Mouse (Mus musculus) embryonic facial prominence, embryonic 12.5 days (tissue): ENCODE measurements around the gene Gm42688. TPM values are rescaled to one million over a fixed set of nuclear protein-coding genes. Genes with fewer than 3 reads are reported as not detected.

ENCODE experiments used
- ATAC-seq: fragments of 200-750 bp; cut with Nextera tagmentation; 2 replicates; pipeline ENCODE4 v1.8.0; 2017; ENCODE audit not compliant: insufficient number of reproducible peaks, insufficient read depth, low FRiP score, low TSS enrichment
- H3K27ac ChIP-seq: fragments of 300-500 bp; sonication (generic); 2 replicates; pipeline ENCODE4 v1.5.1; 2016; ENCODE audit warnings: mild to moderate bottlenecking
- H3K27me3 ChIP-seq: fragments of 300-500 bp; sonication (generic); 2 replicates; pipeline ENCODE4 v1.6.1; 2016; ENCODE audit warnings: mild to moderate bottlenecking, moderate library complexity
- H3K36me3 ChIP-seq: fragments of 300-500 bp; sonication (generic); 2 replicates; pipeline ENCODE4 v1.6.1; 2016; ENCODE audit warnings: mild to moderate bottlenecking
- H3K4me1 ChIP-seq: fragments of 300-500 bp; sonication (generic); 2 replicates; pipeline ENCODE4 v1.6.1; 2016
- H3K4me2 ChIP-seq: fragments of 300-500 bp; sonication (generic); replicated peaks from 2 replicates; pipeline ENCODE4 v1.6.1; 2016; ENCODE audit warnings: mild to moderate bottlenecking, moderate library complexity
- H3K4me3 ChIP-seq: fragments of 300-500 bp; sonication (generic); 2 replicates; pipeline ENCODE4 v1.5.1; 2016; ENCODE audit warnings: mild to moderate bottlenecking
- H3K9ac ChIP-seq: fragments of 300-500 bp; sonication (generic); 2 replicates; pipeline ENCODE4 v1.6.1; 2016; ENCODE audit warnings: mild to moderate bottlenecking, moderate library complexity
- H3K9me3 ChIP-seq: fragments of 300-500 bp; sonication (generic); 2 replicates; pipeline ENCODE4 v1.6.1; 2016; ENCODE audit warnings: mild to moderate bottlenecking, moderate library complexity
- WGBS: fragments of 180-500 bp; shearing (Covaris S2); methylation state at CpG from one replicate; pipeline ENCODE4 v1.1.7; 2016; 5-methylcytosine and 5-hydroxymethylcytosine counted together
- polyA plus RNA-seq: library from polyadenylated mRNA; unstranded; fragments of >200 nt; fragmentation: Nextera tagmentation; extraction: Ambion mirVana; gene quantifications from 2 replicates; pipeline ENCODE4 v1.2.1, GENCODE M21; 2016

The Gm42688 gene
- polyA plus RNA-seq, 1 experiment from 2014 or later, result 3.5 TPM

DNA sequence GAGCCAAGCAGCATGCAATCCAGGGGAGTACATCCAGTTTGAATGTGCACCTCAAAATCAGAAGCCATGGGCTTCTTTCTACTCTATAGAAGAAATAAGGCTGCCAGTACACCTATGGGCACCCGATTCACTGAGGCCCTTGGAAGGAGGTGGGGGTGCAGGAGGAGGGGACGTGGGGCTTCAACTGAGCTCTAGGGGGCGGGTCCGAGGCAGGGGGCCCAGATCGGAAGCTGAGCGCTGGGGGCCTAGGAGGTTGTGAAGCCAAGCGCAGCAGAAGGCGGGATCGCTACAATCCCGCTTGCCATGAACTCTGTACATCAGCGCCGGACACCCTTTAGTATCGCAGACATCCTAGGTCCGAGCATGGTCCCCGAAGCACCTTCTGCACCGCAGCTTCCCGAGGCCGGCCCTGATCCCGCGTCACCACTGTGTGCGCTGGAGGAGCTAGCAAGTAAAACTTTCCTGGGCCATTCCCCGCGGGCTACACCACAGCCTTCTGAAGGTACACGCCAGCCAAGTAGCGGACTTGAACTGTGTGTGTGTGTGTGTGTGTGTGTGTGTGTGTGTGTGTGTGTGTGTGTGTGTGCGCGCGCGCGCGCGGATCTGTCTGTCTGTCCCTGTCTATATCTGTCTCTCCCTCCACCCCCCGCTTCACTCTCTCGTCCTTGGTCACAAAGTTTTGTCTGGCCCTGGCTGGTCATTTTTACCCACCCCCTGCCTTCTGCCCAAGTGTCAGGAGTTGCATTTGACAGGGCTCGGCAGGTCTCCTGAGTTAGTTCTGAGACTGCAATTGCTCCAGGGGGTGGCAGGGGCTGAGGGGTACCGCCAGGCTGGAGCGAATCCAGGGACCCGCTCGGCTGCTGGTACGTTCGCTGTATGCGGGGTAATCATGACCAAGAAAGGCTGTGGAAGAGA is 15.0 kb upstream of the Gm42688 start, which contains the start of gene Lbx2:
Lbx2 (plus strand) TSS at position 247 of the 915 bp plus-strand sequence.
- Histone ChIP-seq H3K27ac (no peak within 1 kb of the TSS), H3K4me3 (peak within 1 kb of the TSS; percentile 25), H3K9me3 (no peaks in the 10 kb centered on the region), H3K9ac (no peak within 1 kb of the TSS), H3K27me3 (peaks cover 90% of the 10 kb centered on the region), H3K4me1 (peaks cover 33% of the 10 kb centered on the region), H3K4me2 (peak within 1 kb of the TSS; percentile 40), H3K36me3 (peaks cover 7% of the 10 kb centered on the region)
- ATAC-seq, result no peak
- 5% methylated on average over 42 of the region's 42 CpGs for WGBS

- peak overlapping the region; percentile 25 for H3K4me3 ChIP-seq
- no peak overlapping the region for H3K9ac ChIP-seq
- H3K27me3 ChIP-seq, result peaks cover 86% of the 10 kb centered on the region
- H3K4me1 ChIP-seq, result peaks cover 33% of the 10 kb centered on the region
- H3K27ac ChIP-seq, result no peak overlapping the region
- ATAC-seq, result no peak
- WGBS, result 1% methylated on average over 47 of the region's 47 CpGs
- H3K36me3 ChIP-seq, result no peaks in the 10 kb centered on the region
- peak overlapping the region; percentile 40 for H3K4me2 ChIP-seq
- H3K9me3 ChIP-seq, result no peaks in the 10 kb centered on the region
These were observed 14.1 kb upstream of the Gm42688 start for GRCm38 (mm10) chr6:83087205-83087925.

- Histone ChIP-seq H3K27ac (no peak overlapping the region), H3K36me3 (no peaks in the 10 kb centered on the region), H3K4me3 (peak overlapping the region; percentile 25), H3K4me2 (peak overlapping the region; percentile 40), H3K27me3 (peaks cover 81% of the 10 kb centered on the region), H3K9me3 (no peaks in the 10 kb centered on the region), H3K9ac (no peak overlapping the region), H3K4me1 (peaks cover 33% of the 10 kb centered on the region)
- no peak for ATAC-seq
- 5% methylated on average over 9 of the region's 9 CpGs for WGBS
These were observed 13.5 kb upstream of the Gm42688 start for GRCm38 (mm10) chr6:83087926-83088260.

GRCm38 (mm10) chr6:83092416-83093127 is 8.8 kb upstream of the Gm42688 start:
- 37% methylated on average over 6 of the region's 6 CpGs for WGBS
- no peak for ATAC-seq
- Histone ChIP-seq H3K27ac (no peak overlapping the region), H3K4me2 (no peak overlapping the region), H3K27me3 (peaks cover 41% of the 10 kb centered on the region), H3K36me3 (no peaks in the 10 kb centered on the region), H3K4me3 (no peak overlapping the region), H3K4me1 (peaks cover 5% of the 10 kb centered on the region; the same call in 1 of the 2 replicates), H3K9me3 (no peaks in the 10 kb centered on the region), H3K9ac (no peak overlapping the region)

GRCm38 (mm10) chr6:83095968-83096367 is 5.4 kb upstream of the Gm42688 start:
- WGBS, result 51% methylated on average over 6 of the region's 6 CpGs

DNA sequence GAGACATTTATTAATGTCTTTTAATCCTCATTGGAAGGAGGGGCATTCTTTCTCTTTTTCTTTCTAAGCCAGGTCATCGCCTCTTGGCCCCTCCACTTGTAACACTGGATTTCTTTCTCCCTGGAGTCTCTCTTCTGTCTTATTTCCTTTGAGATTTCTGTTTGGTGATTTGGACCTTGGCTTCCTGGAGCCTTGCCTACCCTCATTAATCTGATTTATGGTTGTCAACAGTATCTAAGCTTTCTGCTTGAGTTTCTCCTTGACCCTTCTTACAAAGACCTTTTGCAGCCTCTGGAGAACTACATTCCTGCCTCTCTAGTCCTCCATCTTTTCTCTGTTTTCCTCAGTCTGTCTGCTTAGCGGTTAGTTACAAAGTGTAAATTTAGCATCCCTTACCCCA is 3.0 kb upstream of the Gm42688 start:
- 82% methylated on average over 2 of the region's 2 CpGs for WGBS
- H3K9me3 ChIP-seq, result no peaks in the 10 kb centered on the region
- H3K27ac ChIP-seq, result no peak overlapping the region
- peaks cover 13% of the 10 kb centered on the region; the same call in 1 of the 2 replicates for H3K27me3 ChIP-seq
- H3K36me3 ChIP-seq, result no peaks in the 10 kb centered on the region
- H3K9ac ChIP-seq, result no peak overlapping the region
- ATAC-seq, result no peak
- H3K4me3 ChIP-seq, result no peak overlapping the region
- H3K4me1 ChIP-seq, result peaks cover 11% of the 10 kb centered on the region
- H3K4me2 ChIP-seq, result no peak overlapping the region

More at GRCm38 (mm10) chr6:83095968-83096367, 5.4 kb upstream of the Gm42688 start:
- ATAC-seq, result no peak
- H3K4me2 ChIP-seq, result no peak overlapping the region
- H3K27ac ChIP-seq, result no peak overlapping the region
- peaks cover 11% of the 10 kb centered on the region for H3K27me3 ChIP-seq
- no peaks in the 10 kb centered on the region for H3K4me1 ChIP-seq
- H3K36me3 ChIP-seq, result no peaks in the 10 kb centered on the region
- no peaks in the 10 kb centered on the region for H3K9me3 ChIP-seq
- H3K4me3 ChIP-seq, result no peak overlapping the region
- H3K9ac ChIP-seq, result no peak overlapping the region

- WGBS, result 1% methylated on average over 72 of the region's 74 CpGs
These were observed 505 bp downstream of the Gm42688 start for GRCm38 (mm10) chr6:83101688-83102556.

GRCm38 (mm10) chr6:83103130-83103650 is 1.8 kb downstream of the Gm42688 start:
- Histone ChIP-seq H3K4me3 (peak overlapping the region; percentile 50; the same call in 1 of the 2 replicates), H3K27ac (no peak overlapping the region), H3K9me3 (no peaks in the 10 kb centered on the region), H3K4me2 (peak overlapping the region; percentile 97), H3K9ac (peak overlapping the region; percentile 82; the same call in 1 of the 2 replicates), H3K4me1 (peaks cover 19% of the 10 kb centered on the region), H3K27me3 (peaks cover 7% of the 10 kb centered on the region; the same call in 1 of the 2 replicates), H3K36me3 (peaks cover 7% of the 10 kb centered on the region; the same call in 1 of the 2 replicates)
- no peak for ATAC-seq
- 46% methylated on average over 11 of the region's 11 CpGs for WGBS

More at GRCm38 (mm10) chr6:83101688-83102556, 505 bp downstream of the Gm42688 start:
- H3K9ac ChIP-seq, result peak overlapping the region; percentile 82
- peaks cover 7% of the 10 kb centered on the region; the same call in 1 of the 2 replicates for H3K27me3 ChIP-seq
- peaks cover 12% of the 10 kb centered on the region for H3K4me1 ChIP-seq
- H3K27ac ChIP-seq, result peak overlapping the region; percentile 56
- peak; percentile 82 for ATAC-seq
- H3K4me3 ChIP-seq, result peak overlapping the region; percentile 50
- no peaks in the 10 kb centered on the region for H3K9me3 ChIP-seq
- peaks cover 7% of the 10 kb centered on the region; the same call in 1 of the 2 replicates for H3K36me3 ChIP-seq
- peak overlapping the region; percentile 97 for H3K4me2 ChIP-seq

DNA sequence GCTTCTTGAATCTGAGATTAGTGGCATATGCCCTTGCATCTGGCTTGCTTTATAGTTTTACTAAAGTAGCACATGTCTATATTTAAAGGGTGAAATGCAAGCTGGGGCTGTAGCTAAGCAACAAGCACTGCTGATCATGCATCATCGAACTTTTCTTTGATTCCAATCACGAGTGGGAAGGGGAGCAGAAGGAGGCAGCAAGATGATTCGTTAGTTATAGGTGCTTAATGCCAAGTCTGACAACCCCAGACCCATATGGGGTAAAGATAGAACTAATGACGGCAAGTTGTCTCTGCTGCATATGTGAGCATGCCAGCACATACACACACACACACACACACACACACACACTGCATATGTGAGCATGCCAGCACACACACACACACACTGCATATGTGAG is 2.7 kb downstream of the Gm42688 start:
- H3K27me3 ChIP-seq, result peaks cover 7% of the 10 kb centered on the region; the same call in 1 of the 2 replicates
- no peaks in the 10 kb centered on the region for H3K9me3 ChIP-seq
- peaks cover 24% of the 10 kb centered on the region for H3K4me1 ChIP-seq
- H3K4me3 ChIP-seq, result no peak overlapping the region
- WGBS, result 69% methylated on average over 4 of the region's 4 CpGs
- no peak overlapping the region for H3K9ac ChIP-seq
- peaks cover 7% of the 10 kb centered on the region; the same call in 1 of the 2 replicates for H3K36me3 ChIP-seq
- ATAC-seq, result no peak
- H3K27ac ChIP-seq, result no peak overlapping the region
- H3K4me2 ChIP-seq, result no peak overlapping the region
